Mouse (Mus musculus) telencephalon, adult 2 months (tissue): ENCODE results near the gene Maml1.

Experiments
- DNase-seq: peaks from one replicate; pipeline ENCODE4 v3.0.0-alpha.2; 2011; ENCODE audit warnings: low read depth, low spot score

Maml1 gene

DNA sequence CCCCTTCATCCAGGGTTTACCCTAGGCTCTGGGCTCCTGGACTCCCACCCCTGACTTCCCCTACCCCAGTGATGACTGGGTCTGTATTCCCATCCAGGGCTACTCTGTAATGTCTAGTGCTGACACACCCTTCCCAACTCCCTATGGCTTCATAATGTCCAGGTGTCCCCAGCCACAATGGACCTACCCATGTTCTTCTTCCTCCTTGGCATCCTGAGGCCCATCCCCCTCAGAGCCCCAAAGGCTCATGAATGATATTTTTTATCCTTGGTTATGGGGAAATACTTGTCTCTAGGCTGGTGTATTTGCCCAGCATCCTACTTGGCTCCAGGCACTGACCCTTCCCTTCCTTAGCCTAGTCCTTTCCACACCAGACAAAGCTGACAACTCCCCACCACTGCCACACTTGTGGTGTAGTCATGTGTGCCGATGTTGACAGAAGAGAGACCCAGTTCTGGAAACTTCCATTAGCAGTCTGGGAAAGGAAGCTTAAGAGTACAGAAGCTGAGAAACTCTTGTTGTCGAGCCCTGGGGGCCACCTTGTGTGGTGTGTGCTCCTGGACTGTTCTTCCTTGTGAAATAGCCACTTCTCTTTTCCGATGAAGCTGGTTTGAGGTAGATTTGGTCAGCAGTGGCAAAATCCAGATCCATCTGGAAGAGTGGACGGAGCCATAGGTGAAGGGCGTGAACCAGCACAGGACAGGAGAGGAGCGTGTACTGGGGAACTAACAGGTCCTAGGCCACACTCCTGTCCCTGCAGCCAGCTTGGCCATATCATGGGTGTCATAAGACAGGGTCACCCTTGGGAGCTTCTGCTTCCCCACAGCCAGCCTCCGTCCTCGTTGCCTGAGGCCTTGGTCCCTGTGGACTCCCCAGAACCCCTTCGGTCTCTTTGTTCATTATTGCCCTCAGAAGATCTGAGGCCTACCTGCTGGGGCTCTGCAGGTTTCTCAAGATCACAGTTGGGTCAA is 53.0 kb downstream of the Maml1 start:
- no peak for DNase-seq

DNA sequence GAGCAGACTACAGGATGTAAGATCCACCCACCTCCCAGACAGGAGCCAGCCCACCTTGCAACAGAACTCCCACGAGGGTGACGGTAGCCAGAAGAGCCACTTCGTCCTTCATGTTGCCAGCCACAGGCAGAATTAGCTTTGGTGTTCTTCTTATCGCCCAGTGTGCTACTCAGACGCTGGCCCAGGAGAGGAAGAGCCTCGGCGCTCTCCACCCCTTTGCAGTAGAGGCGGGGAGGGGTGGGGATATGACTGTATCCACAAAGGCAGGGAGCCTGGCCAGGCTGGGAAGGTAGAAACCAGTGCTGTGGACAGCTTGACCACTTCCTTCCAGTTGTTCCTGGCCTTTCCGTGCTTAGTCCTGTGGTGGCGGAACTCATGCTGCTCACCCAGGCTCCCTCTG is 53.8 kb downstream of the Maml1 start, which contains the start of gene Ltc4s:
Ltc4s (minus strand) TSS at position 293 of the 400 bp plus-strand sequence.
- no peak for DNase-seq

DNA sequence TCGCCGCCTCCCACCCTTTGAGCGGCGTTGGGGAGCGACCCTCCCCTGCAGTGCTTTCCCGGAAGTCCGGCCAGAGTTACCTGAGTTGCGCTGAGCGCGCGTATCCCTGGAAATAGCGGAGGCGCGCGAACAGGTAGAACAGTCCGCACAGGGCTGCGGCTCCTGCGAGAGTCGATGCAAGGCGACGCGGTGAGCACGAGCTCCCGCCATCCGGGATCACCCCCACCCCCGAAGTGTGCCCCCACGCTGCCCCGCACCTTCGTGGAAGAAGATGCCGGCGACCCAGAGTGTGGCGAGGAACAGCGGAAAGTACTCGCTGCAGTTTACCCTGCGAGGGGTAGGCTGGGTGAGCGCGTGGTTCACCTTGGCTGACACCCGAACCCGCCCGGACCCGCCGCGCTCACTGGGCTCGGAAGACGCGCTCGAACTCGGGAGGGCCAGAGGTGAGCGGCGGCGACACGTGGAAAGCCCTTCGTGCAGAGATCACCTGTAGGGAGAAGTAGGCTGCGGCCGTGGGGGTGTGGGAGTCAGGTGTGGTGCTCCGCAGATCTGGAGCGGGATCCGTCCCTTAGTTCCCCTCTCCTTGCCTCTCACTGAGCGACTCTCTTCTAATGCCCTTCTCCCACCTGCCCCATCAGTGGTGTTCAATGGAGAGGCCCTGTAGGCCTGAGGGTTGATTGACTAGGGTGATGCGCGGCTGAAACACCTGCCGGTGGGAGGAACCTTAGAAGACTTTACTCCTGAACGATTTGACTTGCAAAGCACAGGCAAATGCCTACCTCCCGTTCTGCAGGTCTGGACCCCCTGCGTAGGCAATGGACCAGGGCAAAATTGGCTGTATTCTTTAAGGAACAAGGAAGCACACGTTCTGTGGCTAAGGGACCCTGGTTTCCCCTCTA is 54.9 kb downstream of the Maml1 start:
- no peak for DNase-seq

DNA sequence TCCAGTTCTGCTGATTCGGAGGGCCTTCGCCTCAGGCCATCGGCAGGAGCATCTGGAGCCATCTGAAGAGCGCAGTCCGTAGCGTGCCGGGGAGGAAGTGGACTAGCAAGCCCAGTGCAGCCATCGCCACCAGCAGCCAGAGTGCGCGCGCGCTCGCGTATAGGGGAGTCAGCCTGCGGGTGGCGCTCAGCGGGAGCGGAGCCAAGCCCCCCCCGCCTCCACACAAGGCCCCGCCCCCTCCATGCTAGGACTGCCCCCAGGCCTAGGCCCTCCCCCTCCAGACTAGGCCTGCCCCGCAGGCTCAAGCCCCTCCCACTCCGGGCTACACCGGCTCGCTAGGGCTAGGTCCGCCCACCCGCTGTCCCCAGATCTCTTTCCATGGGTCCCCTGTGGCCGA is 55.6 kb downstream of the Maml1 start:
- DNase-seq, result peak; percentile 75

DNA sequence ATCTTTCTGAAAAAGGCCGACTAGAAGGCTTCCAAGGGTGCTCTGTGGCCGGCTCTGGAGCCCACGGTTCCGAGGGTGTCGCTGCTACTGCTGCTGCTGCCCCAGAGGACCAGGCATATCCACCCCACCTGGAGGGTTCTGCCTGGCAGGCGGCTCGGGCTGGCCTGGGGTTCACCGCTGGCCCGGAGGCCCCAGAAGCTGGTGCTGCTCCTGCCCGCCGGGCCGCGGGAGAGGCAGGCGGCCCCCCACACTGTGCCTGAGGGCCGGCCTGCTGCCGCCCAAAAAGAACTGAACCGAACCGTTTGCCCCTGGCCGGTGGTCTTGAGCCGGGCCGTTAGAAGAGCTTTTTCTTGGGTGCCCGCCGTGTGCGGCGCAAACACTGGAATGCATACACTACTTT is 57.5 kb downstream of the Maml1 start:
- DNase-seq, result no peak

DNA sequence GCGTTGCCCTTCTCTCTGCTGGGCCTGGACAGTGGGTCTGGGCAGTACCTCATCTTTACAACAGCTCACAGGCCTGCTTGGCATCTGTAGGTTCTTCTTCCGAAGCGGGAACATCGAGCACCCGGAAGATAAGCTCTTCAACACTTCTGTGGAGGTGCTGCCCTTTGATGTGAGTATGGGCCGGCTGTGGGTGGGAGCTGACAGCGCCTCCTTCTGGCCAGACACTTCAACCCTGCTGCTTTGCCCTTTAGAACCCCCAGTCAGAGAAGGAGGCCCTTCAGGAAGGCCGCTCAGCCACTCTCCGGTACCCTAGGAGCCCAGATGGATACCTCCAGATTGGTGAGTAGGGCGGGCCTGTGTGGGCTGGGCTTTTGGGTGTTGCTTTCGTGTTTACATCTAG is 58.1 kb downstream of the Maml1 start:
- no peak for DNase-seq

DNA sequence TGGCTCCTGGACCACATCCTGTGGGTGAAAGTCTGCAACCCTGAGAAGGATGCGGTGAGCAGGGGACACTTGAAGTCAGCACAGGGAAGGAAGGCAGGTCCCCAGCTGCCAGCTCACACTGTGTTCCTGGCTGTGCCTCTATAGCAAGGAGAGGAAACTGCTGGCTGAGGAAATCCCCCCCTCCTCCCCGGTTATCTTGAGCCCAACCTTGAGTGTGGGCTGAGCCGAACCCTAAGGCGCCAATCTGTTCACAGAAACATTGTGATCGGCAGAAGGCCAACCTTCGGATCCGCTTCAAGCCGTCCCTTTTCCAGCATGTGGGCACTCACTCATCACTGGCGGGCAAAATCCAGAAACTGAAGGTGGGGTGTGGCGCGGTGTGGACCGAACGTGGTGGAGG is 59.1 kb downstream of the Maml1 start:
- DNase-seq, result peak; percentile 55

DNA sequence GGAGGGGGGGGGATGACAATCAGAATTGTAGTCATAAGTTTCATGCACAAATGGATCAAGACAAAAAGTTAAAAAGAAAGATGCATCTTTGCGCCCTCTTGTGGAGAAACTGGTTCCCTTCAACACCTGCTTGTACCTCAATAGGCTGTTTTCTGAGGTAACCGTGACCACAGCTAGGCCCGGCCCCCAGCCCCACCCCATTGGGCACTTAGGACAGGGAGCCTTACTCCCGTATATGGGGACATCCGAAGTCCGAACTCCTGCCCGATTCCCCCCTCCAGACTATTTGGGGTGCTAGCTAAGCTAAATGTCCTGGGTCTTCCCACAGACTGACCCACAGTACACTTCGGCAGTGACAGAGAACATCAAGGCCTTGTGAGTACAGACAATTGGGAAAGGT is 60.7 kb downstream of the Maml1 start:
- DNase-seq, result peak; percentile 63

DNA sequence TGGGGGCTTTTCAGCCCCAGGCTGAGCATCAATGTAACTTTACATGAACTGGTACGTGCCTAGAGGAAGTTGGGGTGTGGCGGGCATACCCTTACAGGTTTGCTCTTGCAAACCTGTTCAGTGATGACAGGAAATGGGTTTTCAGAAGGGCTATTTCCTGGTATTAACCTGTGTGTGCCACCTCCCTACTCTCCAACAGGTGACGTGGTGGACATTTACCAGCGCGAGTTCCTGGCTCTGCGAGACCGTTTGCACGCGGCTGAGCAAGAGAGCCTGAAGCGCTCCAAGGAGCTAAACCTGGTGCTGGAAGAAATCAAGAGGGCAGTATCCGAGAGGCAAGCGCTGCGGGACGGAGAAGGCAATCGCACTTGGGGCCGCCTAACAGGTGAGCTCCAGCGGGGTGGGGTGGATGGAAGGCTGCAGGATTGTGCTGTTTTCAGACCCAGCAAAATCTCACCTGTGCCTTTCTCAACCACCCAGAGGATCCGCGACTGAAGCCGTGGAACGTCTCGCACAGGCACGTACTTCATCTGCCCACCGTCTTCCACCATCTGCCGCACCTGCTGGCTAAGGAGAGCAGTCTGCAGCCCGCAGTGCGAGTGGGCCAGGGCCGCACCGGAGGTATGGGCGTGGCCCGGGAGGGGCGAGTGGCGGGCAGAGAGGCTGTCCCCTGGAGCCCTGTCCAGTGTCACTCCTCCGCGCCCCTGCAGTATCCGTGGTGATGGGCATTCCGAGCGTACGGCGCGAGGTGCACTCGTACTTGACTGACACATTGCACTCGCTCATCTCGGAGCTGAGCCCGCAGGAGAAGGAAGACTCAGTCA is 61.4 kb downstream of the Maml1 start:
- DNase-seq, result no peak

DNA sequence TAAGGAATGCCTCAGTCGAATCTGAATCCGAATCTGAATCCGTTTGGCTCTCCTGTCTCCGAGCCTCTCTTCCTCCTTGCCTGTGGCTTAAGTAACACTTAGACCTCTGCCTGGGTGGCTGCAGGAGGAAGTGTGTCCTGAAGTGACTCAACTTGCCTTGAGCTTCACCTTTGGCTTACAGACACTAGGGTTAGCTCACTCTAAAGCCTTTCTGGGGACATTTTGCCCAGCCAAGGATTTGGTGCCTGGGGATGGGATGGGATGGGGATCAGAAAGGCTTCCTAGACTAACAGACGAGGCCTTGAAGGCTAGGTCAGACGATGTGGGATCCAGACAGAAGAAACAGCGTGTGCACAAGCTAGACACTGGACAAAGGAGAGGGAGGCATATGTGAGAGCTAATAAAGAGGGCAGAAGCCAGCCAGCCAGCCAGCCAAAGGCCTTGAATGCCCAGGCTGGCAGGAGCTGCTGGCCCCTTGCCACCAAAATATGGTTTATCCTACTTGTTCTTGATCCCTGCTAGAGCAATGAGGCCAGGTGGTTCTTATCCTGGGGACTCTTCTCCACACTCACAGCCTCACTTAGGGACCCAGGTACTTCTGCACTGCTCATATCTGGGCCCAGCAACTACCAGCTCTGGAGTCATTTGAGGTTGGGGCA is 62.7 kb downstream of the Maml1 start:
- no peak for DNase-seq

DNA sequence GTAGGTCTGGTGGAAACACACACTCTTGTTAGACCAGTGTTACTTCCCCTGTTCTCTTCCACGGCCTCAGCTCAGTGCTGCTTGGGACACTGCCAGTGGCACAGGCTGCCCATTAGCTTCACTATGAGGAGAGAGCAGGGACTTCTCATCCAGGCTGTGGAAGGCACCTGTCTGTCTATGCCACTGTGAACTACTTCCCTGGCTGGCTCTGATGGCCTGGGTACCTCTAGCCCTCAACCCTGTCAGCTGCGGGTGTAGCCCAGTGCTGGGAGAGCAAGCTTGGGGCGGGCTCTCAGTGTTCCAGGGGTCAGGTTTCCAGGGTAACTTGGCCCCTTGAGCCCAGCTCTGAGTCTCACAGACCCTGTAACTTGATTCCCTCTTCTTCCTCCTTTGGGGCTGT is 63.3 kb downstream of the Maml1 start:
- DNase-seq, result no peak

DNA sequence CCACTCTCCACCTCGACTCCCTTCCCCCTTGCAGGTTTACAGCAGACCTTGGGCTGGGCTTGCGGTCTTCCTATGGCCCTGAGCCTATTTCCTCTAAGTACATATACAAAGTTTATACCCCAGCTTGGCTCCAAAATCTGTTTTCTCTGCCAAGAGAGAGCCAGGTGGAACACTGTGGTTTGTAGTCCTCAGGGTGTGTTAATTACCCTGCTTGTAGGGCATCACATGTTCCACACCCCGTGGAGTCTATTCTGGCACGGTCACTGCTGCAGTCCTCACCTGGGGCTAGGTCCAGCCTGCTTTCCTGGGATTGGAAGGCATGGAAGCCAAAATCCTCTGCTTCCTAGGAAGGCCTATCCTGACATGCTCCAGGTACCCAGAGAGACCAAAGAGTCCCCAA is 64.4 kb downstream of the Maml1 start:
- DNase-seq, result no peak

DNA sequence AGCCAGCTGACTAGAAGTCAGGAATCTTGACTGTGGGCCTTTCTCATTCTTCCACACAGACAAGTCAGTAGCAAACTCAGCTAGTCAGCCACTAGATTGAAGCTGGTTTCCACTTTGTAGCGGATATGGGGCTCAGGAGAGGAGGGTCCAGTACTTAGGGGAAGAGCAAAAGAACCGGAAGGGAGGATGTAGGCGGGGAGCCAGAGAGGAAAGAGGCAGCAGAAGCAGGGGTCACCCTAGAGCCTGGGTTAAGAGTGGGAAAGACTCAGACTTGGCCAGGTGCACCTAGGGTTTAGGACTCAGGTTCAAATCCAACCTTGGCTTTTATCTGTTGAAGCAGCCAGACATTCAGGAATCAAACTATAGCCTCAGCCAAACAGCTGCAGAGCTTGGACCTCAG is 64.9 kb downstream of the Maml1 start:
- DNase-seq, result no peak

DNA sequence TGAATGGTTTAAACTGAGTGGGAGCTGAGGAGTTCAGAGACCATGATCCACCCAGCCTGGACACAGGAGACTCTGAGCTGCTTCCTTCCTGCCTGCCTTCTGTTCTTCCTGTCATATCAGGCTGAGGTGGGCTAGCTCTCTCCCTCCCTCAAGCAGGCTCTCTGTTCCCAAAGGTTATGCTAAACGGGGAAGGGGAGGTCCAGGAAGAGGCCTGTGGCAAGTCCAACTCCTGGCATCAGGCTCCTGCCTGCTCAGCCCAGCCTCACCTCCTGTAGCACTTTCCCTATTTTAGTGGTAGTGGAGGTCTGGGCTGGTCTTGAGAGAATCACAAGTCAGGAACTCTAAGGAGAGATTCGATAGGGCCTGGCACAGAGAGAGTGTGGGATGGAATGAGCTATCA is 65.7 kb downstream of the Maml1 start:
- no peak for DNase-seq

DNA sequence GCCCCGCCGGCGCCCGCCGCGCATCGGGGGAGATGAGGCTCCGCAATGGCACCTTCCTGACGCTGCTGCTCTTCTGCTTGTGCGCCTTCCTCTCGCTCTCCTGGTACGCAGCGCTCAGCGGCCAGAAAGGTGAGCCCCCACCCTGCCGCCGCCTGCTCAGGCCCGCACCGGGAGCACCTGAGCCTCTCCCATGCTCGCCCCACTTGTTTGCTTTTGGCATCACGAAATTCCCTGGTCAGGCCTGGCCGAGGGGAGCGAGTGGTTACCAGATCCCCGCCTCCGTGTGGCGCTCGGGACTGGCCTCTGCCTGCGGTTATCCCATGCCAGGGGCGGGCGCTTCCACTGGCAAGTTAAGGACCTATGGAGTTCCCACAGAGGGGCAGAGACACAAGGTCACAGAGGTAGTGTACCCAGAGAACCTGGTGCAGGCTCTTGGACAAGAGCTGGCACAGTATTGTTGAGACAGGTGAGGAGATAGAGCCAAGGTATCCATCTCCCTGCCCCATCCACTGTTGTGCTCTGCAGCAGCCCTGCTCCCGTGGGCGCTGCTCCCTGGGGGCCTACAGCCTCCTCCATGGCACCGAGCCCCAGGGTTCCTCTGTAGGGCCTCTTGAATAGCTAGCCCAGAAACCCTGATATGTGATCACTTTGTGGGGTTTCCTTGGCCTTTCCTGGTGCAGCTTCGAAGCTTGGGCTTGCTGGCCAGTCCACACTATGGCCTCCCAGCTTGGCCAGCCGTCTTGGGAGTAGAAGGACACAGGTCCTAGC is 66.3 kb downstream of the Maml1 start:
- DNase-seq, result no peak

DNA sequence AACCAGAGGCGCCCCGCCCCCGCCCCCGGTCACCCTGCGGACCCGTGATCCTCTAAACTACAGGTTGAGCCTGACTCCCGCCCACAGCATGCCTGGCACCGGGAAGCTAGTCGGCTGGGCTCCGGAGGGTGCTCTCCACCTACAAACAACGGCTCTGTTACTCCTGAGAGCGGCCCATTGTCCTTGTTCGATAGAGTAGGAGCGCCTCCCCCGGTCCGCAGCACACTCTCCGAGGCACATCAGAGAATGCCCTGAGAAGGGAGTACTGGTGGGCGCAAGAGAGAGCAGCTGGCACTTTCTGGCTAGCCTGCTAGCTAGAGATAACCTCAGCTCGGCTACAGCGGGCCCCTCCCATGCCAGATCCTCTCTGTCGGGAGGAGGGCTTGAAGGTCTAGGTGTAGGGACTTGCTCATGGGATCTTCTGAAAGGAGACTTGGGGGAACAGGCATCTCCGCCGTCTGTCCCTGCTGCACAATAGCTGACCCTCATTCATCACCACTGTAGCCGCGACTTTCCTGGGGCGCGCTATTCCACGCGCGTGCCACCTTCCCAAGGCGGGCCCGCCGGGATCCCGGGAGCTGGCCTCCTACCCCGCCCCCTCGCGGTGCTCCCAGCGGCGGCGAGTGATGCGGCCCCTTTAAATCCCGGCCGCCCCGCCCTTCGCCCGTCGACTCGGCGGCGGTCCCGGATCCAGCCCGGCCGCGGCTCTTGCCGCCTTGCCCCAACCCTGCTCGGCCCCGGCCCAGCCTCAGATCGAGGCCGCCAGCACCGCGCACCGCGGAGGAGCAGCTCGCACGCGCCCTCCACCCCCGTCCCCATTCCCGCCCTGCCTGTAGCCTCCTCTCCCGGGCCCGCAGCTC is 67.2 kb downstream of the Maml1 start:
- DNase-seq, result no peak

DNA sequence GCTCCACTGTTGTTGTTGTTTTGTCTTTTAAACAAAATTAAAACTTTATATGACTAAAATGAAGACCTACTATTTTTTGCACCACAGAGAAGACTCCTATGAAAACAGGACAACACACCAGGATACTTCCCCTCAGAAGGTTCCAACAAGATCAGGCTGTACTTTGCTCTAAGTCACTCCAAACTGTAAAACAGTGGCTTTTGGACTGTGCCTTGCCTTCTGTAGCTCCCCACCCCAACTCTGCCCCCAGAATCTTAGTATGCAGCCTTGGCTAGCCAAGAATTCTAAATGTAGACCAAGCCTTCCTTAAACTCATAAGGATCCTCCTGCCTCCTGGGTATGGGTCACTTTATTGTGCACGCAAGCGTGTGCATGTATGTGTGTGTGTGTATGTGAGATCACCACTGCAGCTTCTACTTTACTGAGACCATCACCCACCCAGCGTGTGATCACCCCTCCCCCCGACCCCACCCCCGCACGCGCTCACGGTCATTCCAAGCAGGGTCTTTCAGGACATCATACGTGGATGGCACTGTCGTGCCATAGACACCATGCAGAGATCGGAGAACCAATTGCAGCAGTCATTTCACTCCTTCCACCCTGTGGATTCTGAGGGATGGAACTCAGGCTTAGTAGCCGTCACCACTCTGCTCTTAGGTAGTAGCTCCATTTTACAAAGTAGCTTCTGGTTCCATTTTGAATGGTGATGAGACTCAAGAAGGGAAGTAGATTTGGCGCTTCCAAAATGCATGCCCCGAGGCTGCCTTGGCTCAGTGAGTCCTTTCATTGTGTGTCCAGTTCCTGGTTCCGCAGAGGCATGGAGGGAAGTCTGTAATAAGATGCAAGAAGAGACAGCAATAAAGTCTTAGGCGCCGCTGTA is 68.1 kb downstream of the Maml1 start:
- DNase-seq, result no peak

DNA sequence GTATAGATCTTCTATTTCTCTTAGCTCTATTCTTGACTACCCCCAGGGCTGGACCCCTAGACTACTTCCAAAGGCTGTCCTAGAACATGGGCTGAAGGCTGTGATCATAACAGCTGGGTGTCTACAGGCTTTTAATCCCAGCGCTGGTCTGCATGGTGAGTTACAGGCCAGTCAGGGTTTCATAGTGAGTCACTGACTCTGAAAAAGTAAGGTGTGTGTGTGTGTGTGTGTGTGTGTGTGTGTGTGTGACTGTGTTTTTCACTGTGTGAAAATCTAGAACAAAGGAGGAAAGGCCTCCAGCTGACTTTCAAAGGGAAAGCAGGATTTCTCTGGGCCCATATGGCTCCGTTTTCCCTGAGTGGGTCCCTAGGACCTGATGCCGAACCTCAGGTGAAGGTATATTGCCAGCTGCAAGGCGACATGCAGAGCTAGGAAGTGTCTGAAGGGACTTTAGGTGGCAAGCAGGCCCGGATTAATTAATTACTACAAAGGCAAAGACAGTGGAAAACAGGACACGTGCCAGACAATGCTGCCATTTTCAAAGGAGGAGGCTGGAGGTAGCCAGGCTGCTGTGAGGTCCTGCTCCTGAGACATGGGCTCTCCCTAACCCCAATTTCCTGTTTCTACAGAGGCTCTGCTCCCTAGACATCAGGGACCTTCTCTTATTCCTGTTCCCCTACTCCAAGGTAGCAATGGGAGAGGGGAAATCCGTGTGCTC is 69.4 kb downstream of the Maml1 start:
- no peak for DNase-seq
